Mouse (Mus musculus): ENCODE data around the gene Stra6. TPM values are rescaled to one million over a fixed set of nuclear protein-coding genes. Genes with fewer than 3 reads are reported as not detected.

Gene Stra6
- polyA plus RNA-seq, 2 experiments, result 13.1 to 22.0 TPM

GRCm38 (mm10) chr9:58175745-58176487, 112.3 kb downstream of the Stra6 start:
- 31% methylated on average over 5 of the region's 5 CpGs for WGBS
- no peak for TF ChIP-seq POLR2A (IDR thresholded peaks at IDR 0.05; ENCODE audit: borderline replicate concordance, extremely low read depth, insufficient read depth, insufficient read length)
- no peaks in the 10 kb centered on the region for H3K9me3 ChIP-seq (ENCODE audit: control insufficient read depth, low read length)
- peak; percentile 74 for DNase-seq (ENCODE audit: low spot score)
- H3K27me3 ChIP-seq (ENCODE audit: control insufficient read depth, insufficient read depth, low read length), result no peaks in the 10 kb centered on the region
- peak; percentile 60; the same call in 1 of the 2 replicates for ATAC-seq (ENCODE audit: low FRiP score, low read depth)
- no peak overlapping the region for H3K4me3 ChIP-seq (replicated peaks; ENCODE audit: low read length)
- peak overlapping the region; percentile 38; the same call in 1 of the 2 replicates for H3K27ac ChIP-seq (replicated peaks; ENCODE audit: low read depth, low read length)
- no peaks in the 10 kb centered on the region for H3K36me3 ChIP-seq (ENCODE audit: control insufficient read depth, insufficient read depth, low read length)
- H3K4me1 ChIP-seq (ENCODE audit: control insufficient read depth, insufficient read depth, low read length), result peaks cover 9% of the 10 kb centered on the region
- H3K9ac ChIP-seq (ENCODE audit: low read depth, low read length, severe bottlenecking), result no peak overlapping the region
- H3K4me2 ChIP-seq (replicated peaks; ENCODE audit: low read depth, low read length, severe bottlenecking), result no peak overlapping the region

- Histone ChIP-seq H3K4me2 (replicated peaks; ENCODE audit: low read depth, low read length, severe bottlenecking) (no peak overlapping the region), H3K27ac (replicated peaks; ENCODE audit: low read depth, low read length) (no peak overlapping the region), H3K9ac (ENCODE audit: low read depth, low read length, severe bottlenecking) (no peak overlapping the region), H3K4me3 (replicated peaks; ENCODE audit: low read length) (no peak overlapping the region), H3K4me1 (ENCODE audit: control insufficient read depth, insufficient read depth, low read length) (peaks cover 9% of the 10 kb centered on the region), H3K27me3 (ENCODE audit: control insufficient read depth, insufficient read depth, low read length) (no peaks in the 10 kb centered on the region), H3K36me3 (ENCODE audit: control insufficient read depth, insufficient read depth, low read length) (no peaks in the 10 kb centered on the region), H3K9me3 (ENCODE audit: control insufficient read depth, low read length) (no peaks in the 10 kb centered on the region)
- no peak for TF ChIP-seq POLR2A (IDR thresholded peaks at IDR 0.05; ENCODE audit: borderline replicate concordance, extremely low read depth, insufficient read depth, insufficient read length)
- ATAC-seq (ENCODE audit: low FRiP score, low read depth) (no peak), DNase-seq (ENCODE audit: low spot score) (no peak)
- 76% methylated on average over 4 of the region's 4 CpGs for WGBS
Observed at GRCm38 (mm10) chr9:58177165-58177564, 113.6 kb downstream of the Stra6 start.

GRCm38 (mm10) chr9:58179390-58179789, 115.8 kb downstream of the Stra6 start:
- Histone ChIP-seq H3K4me3 (replicated peaks; ENCODE audit: low read length) (no peak overlapping the region), H3K9ac (ENCODE audit: low read depth, low read length, severe bottlenecking) (no peak overlapping the region), H3K4me1 (ENCODE audit: control insufficient read depth, insufficient read depth, low read length) (peaks cover 9% of the 10 kb centered on the region), H3K27me3 (ENCODE audit: control insufficient read depth, insufficient read depth, low read length) (no peaks in the 10 kb centered on the region), H3K27ac (replicated peaks; ENCODE audit: low read depth, low read length) (no peak overlapping the region), H3K9me3 (ENCODE audit: control insufficient read depth, low read length) (no peaks in the 10 kb centered on the region), H3K36me3 (ENCODE audit: control insufficient read depth, insufficient read depth, low read length) (no peaks in the 10 kb centered on the region), H3K4me2 (replicated peaks; ENCODE audit: low read depth, low read length, severe bottlenecking) (no peak overlapping the region)
- no peak for ATAC-seq (ENCODE audit: low FRiP score, low read depth)
- DNase-seq (ENCODE audit: low spot score), result no peak
- no peak for TF ChIP-seq POLR2A (IDR thresholded peaks at IDR 0.05; ENCODE audit: borderline replicate concordance, extremely low read depth, insufficient read depth, insufficient read length)
- 91% methylated on average over 2 of the region's 2 CpGs for WGBS

GRCm38 (mm10) chr9:58184456-58184855, 120.9 kb downstream of the Stra6 start:
- WGBS, result 83% methylated on average over 6 of the region's 6 CpGs
- no peak overlapping the region for H3K4me2 ChIP-seq (replicated peaks; ENCODE audit: low read depth, low read length, severe bottlenecking)
- no peaks in the 10 kb centered on the region for H3K9me3 ChIP-seq (ENCODE audit: control insufficient read depth, low read length)
- H3K27me3 ChIP-seq (ENCODE audit: control insufficient read depth, insufficient read depth, low read length), result no peaks in the 10 kb centered on the region
- no peak overlapping the region for H3K4me3 ChIP-seq (replicated peaks; ENCODE audit: low read length)
- ATAC-seq (ENCODE audit: low FRiP score, low read depth) (no peak), DNase-seq (ENCODE audit: low spot score) (no peak)
- H3K9ac ChIP-seq (ENCODE audit: low read depth, low read length, severe bottlenecking), result no peak overlapping the region
- TF ChIP-seq POLR2A (IDR thresholded peaks at IDR 0.05; ENCODE audit: borderline replicate concordance, extremely low read depth, insufficient read depth, insufficient read length), result no peak
- no peaks in the 10 kb centered on the region for H3K4me1 ChIP-seq (ENCODE audit: control insufficient read depth, insufficient read depth, low read length)
- H3K36me3 ChIP-seq (ENCODE audit: control insufficient read depth, insufficient read depth, low read length), result no peaks in the 10 kb centered on the region
- no peak overlapping the region for H3K27ac ChIP-seq (replicated peaks; ENCODE audit: low read depth, low read length)

DNA sequence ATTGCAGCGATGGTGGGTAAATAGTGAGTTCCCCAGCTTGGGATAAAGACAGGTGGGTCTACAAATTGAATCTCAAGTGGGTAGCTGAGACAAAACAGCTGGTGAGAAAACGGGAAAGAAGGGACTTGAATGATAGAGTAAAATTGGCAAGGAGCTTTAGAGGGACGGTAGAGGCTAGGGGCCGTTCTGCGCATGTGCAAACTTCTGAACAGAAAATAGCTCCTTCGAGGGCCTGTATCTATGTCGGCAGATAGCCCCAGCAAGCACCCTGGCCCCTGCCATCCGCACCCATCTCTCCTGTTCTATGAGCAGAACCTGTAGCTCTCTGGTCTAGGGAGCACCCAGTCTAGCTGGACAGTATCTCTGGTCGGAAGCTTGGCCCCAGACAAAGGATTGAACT, 130.6 kb downstream of the Stra6 start:
- Histone ChIP-seq H3K9ac (ENCODE audit: low read depth, low read length, severe bottlenecking) (no peak overlapping the region), H3K4me1 (ENCODE audit: control insufficient read depth, insufficient read depth, low read length) (peaks cover 28% of the 10 kb centered on the region), H3K36me3 (ENCODE audit: control insufficient read depth, insufficient read depth, low read length) (no peaks in the 10 kb centered on the region), H3K9me3 (ENCODE audit: control insufficient read depth, low read length) (no peaks in the 10 kb centered on the region), H3K4me3 (replicated peaks; ENCODE audit: low read length) (no peak overlapping the region), H3K27me3 (ENCODE audit: control insufficient read depth, insufficient read depth, low read length) (peaks cover 43% of the 10 kb centered on the region), H3K27ac (replicated peaks; ENCODE audit: low read depth, low read length) (no peak overlapping the region), H3K4me2 (replicated peaks; ENCODE audit: low read depth, low read length, severe bottlenecking) (no peak overlapping the region)
- ATAC-seq (ENCODE audit: low FRiP score, low read depth) (no peak), DNase-seq (ENCODE audit: low spot score) (no peak)
- 74% methylated on average over 9 of the region's 9 CpGs for WGBS
- no peak for TF ChIP-seq POLR2A (IDR thresholded peaks at IDR 0.05; ENCODE audit: borderline replicate concordance, extremely low read depth, insufficient read depth, insufficient read length)

Measured in limb, embryonic 14.5 days (tissue).